Comparison of ENCODE assay signal across 31 mouse cellular contexts in the genomic region with DNA sequence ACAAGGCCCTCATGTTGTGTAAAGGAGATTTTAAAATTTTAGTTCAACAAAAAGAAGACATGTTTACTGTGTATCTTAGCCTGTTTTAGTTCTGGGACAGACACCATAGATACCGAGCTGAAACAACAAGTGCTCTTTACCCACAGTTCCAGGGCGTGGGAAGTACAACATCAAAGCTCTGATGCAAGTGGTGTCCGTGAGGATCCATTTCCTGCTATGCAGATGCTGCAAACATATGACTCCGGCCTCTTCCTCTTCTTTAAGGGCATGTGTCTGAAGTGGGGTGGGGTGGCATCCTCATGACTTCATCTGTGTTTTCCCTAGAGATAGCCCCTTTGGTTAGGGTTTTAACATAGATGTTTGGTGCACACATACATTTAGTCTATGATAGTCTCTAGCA. TPM values are rescaled to one million over a fixed set of nuclear protein-coding genes. Genes with fewer than 3 reads are reported as not detected.
A peak's percentile ranks its signal among the peaks of the same experiment; 100 is the strongest.
DNase-seq lines count a peak whose midpoint lies in the region; ATAC-seq and TF ChIP-seq lines count a peak whose summit lies in the region.
"Had no signal": no experiment of that assay in that cellular context is flagged by ENCODE, and none has a peak within 500 bp of the region (broad histone marks: within the 10 kb centered on the region; RNA-seq: fewer than 3 reads in every experiment).

No protein-coding gene starts in this region.

- H3K4me1 ChIP-seq in lung, postnatal 0 days (ENCODE audit: insufficient read depth, low read depth, low read length) = peaks cover 8% of the 10 kb centered on the region; the same call in 1 of the 2 replicates
- peaks cover 4% of the 10 kb centered on the region for H3K4me1 ChIP-seq in lung, adult 2 months (ENCODE audit: control insufficient read depth, insufficient read depth, low read length)

- no peak for TF ChIP-seq POLR2A in lung, adult 2 months (IDR thresholded peaks at IDR 0.05; ENCODE audit: borderline replicate concordance, extremely low read depth, low read depth, low read length)

- no peak for TF ChIP-seq CTCF in lung, postnatal 0 days (IDR thresholded peaks at IDR 0.05)
- no peak for TF ChIP-seq CTCF in lung, adult 2 months (IDR thresholded peaks at IDR 0.05; ENCODE audit: insufficient read depth, low read length)

- peak; percentile 45 for DNase-seq in lung, postnatal 0 days (ENCODE audit: low spot score)
- no peak for DNase-seq in lung, postnatal 25 days (ENCODE audit: low spot score)
- DNase-seq in lung, postnatal 36 days = peak; percentile 70
- DNase-seq in lung, adult 2 months = no peak
- DNase-seq in adrenal gland, postnatal 25 days = no peak
- no peak for DNase-seq in spleen, postnatal 4 days (ENCODE audit: low spot score in 2 of 2)
- DNase-seq: adrenal gland, adult 2 months; adrenal gland, postnatal 10 days; adrenal gland, postnatal 36 days; B cell, adult 2 months; cerebellum, adult 11 months; cerebellum, adult 18-20 months; cerebellum, adult 8-10 months; cerebellum, adult 9-11 months; cerebellum, postnatal 14 days; cerebellum, postnatal 36 days; embryo, embryonic 11 days; forebrain, postnatal 0 days had no signal

- H3K4me2 ChIP-seq in lung, postnatal 0 days (replicated peaks; ENCODE audit: low read depth, low read length) = no peak overlapping the region
- H3K4me2 ChIP-seq: embryonic facial prominence, embryonic 13.5 days; embryonic facial prominence, embryonic 15.5 days; forebrain, embryonic 12.5 days; forebrain, embryonic 15.5 days had no signal

- no peaks in the 10 kb centered on the region for H3K9me3 ChIP-seq in lung, postnatal 0 days (ENCODE audit: low read length)
- H3K9me3 ChIP-seq: embryonic facial prominence, embryonic 13.5 days; embryonic facial prominence, embryonic 15.5 days; forebrain, embryonic 10.5 days; forebrain, embryonic 12.5 days; forebrain, embryonic 15.5 days had no signal

- H3K9ac ChIP-seq in lung, postnatal 0 days (replicated peaks; ENCODE audit: low read depth) = no peak overlapping the region
- H3K9ac ChIP-seq: embryonic facial prominence, embryonic 13.5 days; embryonic facial prominence, embryonic 15.5 days; forebrain, embryonic 12.5 days; forebrain, embryonic 15.5 days; forebrain, postnatal 0 days had no signal

- peaks cover 20% of the 10 kb centered on the region for H3K27me3 ChIP-seq in lung, postnatal 0 days (replicated peaks; ENCODE audit: insufficient read depth, low read length)
- H3K27me3 ChIP-seq: forebrain, embryonic 15.5 days; Patski had no signal

- TF ChIP-seq EP300 in lung, postnatal 0 days (IDR thresholded peaks at IDR 0.05) = no peak

- peak; percentile 38 for ATAC-seq in lung, postnatal 0 days
- ATAC-seq in granulocyte monocyte progenitor cell, adult 5-6 weeks (replicated peaks; ENCODE audit: poor library complexity, severe bottlenecking) = peak; percentile 63; the same call in 1 of the 2 replicates
- peak; percentile 55 for ATAC-seq in monocyte, adult 5-6 weeks (replicated peaks; ENCODE audit: insufficient number of reproducible peaks, low FRiP score, low TSS enrichment, poor library complexity, severe bottlenecking)
- ATAC-seq: CD4-positive, CD25-positive, alpha-beta regulatory T cell, adult 4 months; forebrain, embryonic 15.5 days; forebrain, postnatal 0 days; Patski had no signal

- no peak overlapping the region for H3K4me3 ChIP-seq in lung, postnatal 0 days (ENCODE audit: low read depth, low read length)
- H3K4me3 ChIP-seq in lung, adult 2 months (replicated peaks; ENCODE audit: extremely low read depth, low read depth, low read length) = no peak overlapping the region
- H3K4me3 ChIP-seq: embryonic facial prominence, embryonic 13.5 days; embryonic facial prominence, embryonic 15.5 days; erythroblast, embryonic 14.5 days; forebrain, embryonic 10.5 days; forebrain, embryonic 12.5 days; forebrain, embryonic 15.5 days had no signal

- H3K27ac ChIP-seq in lung, postnatal 0 days (ENCODE audit: low read length) = no peak overlapping the region
- H3K27ac ChIP-seq: embryonic facial prominence, embryonic 13.5 days; embryonic facial prominence, embryonic 15.5 days; forebrain, embryonic 10.5 days; forebrain, embryonic 12.5 days; forebrain, embryonic 15.5 days had no signal

- 35% methylated on average over 4 of the region's 4 CpGs for WGBS in lung, postnatal 0 days
- 33% methylated on average over 4 of the region's 4 CpGs for WGBS in lung, adult 2 months

- H3K36me3 ChIP-seq in lung, postnatal 0 days (ENCODE audit: insufficient read depth, low read length) = no peaks in the 10 kb centered on the region
- H3K36me3 ChIP-seq: embryonic facial prominence, embryonic 13.5 days; embryonic facial prominence, embryonic 15.5 days; forebrain, embryonic 10.5 days; forebrain, embryonic 12.5 days; forebrain, embryonic 15.5 days; G1E had no signal

RNA-seq across cellular contexts. Expression of a gene that starts 3.7 kb away (rescaled TPM):
- 29.6 and 35.9 TPM in 2 replicates for polyA plus RNA-seq in lung, postnatal 0 days (2015; fragmentation: Nextera tagmentation; extraction: Ambion mirVana)
- polyA plus RNA-seq in lung, adult 2 months (2012; rRNA removed) = 24.2 and 25.4 TPM in 2 replicates
- total RNA-seq in granulocyte monocyte progenitor cell, adult 5-6 weeks (2014; fragmentation: Nextera tagmentation) = not detected in 2 replicates
- not detected in 2 replicates for total RNA-seq in granulocyte monocyte progenitor cell, adult 5-6 weeks (2017)
- total RNA-seq in monocyte, adult 5-6 weeks (2017) = 0.78 to 1.5 TPM in 2 of 3 replicates, not detected in the other
- total RNA-seq in adrenal gland, postnatal 25 days (2021) = 6.7 and 8.8 TPM in 2 replicates
- total RNA-seq: common myeloid progenitor, adult 5-6 weeks had no signal
- polyA plus RNA-seq: erythroblast, embryonic 14.5 days; G1E had no signal

RNA-seq across cellular contexts. Expression of a gene that starts 25.1 kb away (rescaled TPM):
- polyA plus RNA-seq in lung, postnatal 0 days (2015; fragmentation: Nextera tagmentation; extraction: Ambion mirVana) = 0.27 and 0.55 TPM in 2 replicates
- 1.1 and 3.1 TPM in 2 replicates for polyA plus RNA-seq in lung, adult 2 months (2012; rRNA removed)
- total RNA-seq in granulocyte monocyte progenitor cell, adult 5-6 weeks (2014; fragmentation: Nextera tagmentation) = 1.5 and 6.2 TPM in 2 replicates
- total RNA-seq in granulocyte monocyte progenitor cell, adult 5-6 weeks (2017) = 3.6 and 4.8 TPM in 2 replicates
- not detected in 3 replicates for total RNA-seq in monocyte, adult 5-6 weeks (2017)
- 0.79 and 2.3 TPM in 2 replicates for total RNA-seq in adrenal gland, postnatal 25 days (2021)
- total RNA-seq: CH12.LX, G1E had no signal
- polyA plus RNA-seq: CD4-positive, CD25-positive, alpha-beta regulatory T cell, adult 4 months; erythroblast, embryonic 14.5 days; Patski had no signal

Comparison
In these comparisons a context has a peak if more than half of its experiments do, and no peak if none do; other contexts are left out.
1. DNase-seq: peak in lung, postnatal 0 days (single experiment) and lung, postnatal 36 days (single experiment); none in lung, postnatal 25 days (single experiment), lung, adult 2 months (single experiment), adrenal gland, postnatal 25 days (single experiment) and spleen, postnatal 4 days (0 of 2).
2. Peak in every context shown above with its lines, with median percentiles within 50 percentile points of each other: ATAC-seq.